Mouse (Mus musculus): ENCODE data around the gene Fam206a.

Gene Fam206a

DNA sequence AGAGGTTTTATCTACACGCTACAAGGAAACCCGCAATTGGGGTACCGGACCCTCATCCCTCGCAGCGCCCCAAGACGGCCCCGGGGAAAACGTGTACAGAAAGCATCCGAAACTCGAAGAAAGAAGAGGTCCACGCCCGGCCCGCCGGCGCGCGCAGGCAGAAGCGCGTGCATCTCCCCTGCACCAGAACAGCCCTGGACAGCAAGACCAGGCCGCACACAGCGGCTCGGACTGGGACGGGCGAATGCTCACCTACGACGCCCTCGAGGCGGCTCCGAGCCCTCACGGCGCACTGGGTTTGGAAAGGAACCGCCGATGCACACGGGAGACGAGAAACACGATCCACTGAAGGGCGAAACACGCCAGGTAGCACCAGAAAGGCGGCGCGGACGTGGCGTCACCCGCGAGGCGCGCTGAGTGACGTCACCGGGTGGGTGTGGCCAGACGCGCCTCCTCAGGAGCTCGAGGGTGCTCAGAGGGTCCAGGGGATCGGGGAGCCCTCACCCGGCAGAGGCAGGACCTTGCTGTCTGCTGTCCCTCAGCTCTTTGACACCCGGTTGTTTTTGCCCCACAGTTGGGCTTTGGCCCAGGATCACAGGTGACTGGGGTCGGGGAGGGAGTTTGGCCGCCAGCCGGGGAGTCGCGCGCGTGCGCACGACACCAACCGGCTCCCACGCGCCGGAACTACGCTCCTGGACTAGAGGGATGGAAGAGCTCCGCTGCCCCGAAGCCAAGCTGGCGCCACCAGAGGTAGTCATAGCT lies at the start of gene Fam206a, which contains the start of gene Elp1:
Fam206a (plus strand) TSS at position 439 of the 762 bp plus-strand sequence.
Elp1 (minus strand) TSS at position 425 of the 762 bp plus-strand sequence.
- peak; percentile 88 to 99 for DNase-seq (ENCODE audit: low spot score in 2 of 2)

DNA sequence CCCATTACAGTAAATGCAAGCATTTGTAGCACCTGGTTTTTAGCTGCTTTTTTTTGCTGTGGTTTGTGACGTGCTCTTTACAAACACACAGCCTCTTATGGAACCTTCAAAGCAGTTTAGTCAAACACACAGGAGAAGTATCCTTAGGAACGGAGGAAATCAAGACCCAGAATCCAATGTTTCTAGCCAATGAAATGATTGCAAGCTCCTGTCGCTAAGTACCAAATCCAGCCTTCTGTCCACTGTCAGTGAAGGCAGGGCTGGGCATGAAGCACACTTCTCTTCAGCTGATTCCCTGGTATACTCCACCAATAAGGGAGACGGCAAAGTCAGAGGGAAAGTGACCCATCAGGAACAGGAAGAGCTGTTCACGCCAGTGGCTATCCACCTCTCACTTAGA lies 46.1 kb upstream of the Fam206a start:
- DNase-seq (ENCODE audit: low spot score in 2 of 2), result no peak

DNA sequence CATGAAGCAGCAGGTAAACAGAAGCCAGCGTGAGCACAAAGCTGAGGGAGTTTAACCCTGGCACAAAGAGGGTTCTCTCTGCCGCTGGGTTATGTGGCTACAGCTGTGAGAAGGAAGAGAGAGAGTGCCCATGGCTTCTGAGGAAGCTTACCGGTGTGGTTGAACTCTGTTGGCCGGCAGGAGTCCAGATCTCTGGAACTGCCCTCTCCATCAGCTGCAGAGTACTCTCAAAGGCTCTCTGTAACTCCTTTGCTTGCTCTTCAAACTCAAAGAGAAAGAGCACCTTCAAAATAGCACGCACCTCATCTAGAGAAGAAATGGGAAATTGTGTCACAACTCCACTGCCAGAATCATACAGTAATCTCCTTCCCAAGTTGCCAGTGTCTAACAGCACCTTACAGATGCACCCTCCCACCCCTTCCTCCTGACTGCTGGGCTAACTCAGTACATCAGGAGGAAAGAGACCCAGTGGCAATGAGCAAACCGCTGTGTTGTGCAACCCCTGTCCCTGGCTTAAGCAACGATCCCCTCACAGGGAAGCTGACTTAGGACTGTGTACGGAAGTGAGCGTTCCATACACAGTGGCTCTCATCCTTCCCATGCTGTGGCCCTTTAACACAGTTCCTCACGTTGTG lies 45.1 kb upstream of the Fam206a start:
- no peak for DNase-seq (ENCODE audit: low spot score in 2 of 2)

DNA sequence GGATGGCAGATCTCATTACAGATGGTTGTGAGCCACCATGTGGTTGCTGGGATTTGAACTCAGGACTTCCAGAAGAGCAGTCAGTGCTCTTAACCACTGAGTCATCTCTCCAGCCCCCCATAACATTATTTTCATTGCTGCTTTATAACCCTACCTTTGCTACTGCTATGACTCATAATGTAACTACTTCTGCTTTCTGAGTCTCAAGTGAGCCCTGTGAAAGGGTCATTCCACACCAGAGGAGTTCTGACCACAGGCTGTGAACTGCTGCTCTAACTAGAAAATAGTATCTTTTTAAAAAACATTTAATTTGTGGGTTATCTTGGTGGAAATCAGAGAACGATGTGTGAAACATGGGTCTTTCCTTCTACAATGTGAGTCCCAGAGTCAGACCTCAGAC lies 44.5 kb upstream of the Fam206a start:
- DNase-seq (ENCODE audit: low spot score in 2 of 2), result no peak

DNA sequence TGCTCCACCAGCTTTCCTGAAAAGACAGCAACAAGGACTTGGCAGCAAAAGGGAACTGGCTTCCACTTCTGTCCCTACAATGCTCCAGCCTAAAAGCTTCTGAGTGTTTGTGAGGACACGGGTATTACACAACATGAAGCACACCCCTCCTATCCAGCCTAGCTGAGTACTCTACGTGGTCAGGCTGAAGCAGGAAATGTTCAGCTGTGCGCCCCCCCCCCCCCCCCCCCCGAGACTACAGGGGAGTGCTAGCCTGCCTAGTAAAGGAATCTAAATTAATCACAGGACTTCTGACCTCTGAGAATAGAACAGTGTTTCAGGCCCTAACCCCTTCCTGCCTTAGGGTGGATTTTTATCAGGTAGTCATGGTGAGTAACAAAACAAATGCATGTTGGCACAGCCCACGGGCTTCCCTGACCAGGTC lies 34.3 kb upstream of the Fam206a start:
- no peak for DNase-seq (ENCODE audit: low spot score in 2 of 2)

DNA sequence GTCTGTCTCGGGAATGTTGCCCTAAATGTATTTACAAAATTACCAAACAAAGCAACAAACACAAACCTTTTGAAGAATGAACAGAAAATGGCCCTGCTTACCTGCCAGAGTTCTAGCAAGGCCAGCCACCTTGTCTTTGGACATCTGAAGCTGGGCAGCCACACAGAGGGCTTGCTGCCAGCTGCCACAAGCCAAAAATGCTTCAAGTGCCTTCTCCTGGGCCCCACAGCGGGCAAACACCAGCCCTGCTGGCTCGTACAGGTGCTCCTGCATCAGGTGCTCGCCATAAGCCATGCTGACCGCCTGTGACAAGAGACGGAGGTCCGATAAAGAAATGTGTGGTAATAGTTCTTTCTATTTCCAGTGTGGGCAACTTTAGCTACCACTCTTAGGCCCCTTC lies 33.2 kb upstream of the Fam206a start:
- DNase-seq (ENCODE audit: low spot score in 2 of 2), result no peak

DNA sequence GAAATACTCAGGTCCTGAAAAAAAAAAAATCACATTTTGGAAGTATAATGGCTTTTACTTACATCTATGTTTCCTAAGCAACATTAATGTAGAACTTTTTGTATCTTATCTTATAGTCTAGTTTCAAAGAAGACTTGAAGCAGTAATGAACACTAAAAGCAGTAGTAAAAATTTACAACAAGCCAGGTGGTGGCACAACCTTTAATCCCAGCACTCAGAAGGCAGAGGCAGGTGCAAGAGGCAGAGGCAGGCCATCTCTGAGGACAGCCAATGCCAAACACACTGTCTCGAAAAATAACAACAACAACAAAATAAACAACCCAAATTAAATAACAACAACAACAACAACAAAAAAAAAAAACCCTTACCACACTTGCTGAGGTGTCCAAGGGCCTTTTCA lies 31.1 kb upstream of the Fam206a start:
- DNase-seq (ENCODE audit: low spot score in 2 of 2), result no peak

DNA sequence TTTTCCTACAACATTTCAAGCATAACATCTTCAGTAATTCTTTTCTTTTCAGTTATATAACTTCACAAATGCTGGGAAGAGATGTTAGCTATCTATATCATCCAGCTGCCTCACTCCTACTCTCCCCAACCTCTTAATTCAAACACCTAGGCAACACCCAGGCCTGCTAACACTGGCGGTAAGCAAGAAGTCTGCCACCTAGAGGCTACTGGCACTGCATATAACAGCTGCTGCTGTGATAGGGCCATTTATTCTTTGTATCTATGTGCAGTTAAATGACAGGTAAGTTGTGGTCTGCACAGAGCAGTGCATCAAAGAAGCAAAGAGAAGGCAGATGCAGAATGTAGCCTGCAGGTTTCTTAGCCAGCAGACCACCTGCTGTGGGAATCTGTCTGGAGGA lies 10.8 kb upstream of the Fam206a start:
- no peak for DNase-seq (ENCODE audit: low spot score in 2 of 2)

DNA sequence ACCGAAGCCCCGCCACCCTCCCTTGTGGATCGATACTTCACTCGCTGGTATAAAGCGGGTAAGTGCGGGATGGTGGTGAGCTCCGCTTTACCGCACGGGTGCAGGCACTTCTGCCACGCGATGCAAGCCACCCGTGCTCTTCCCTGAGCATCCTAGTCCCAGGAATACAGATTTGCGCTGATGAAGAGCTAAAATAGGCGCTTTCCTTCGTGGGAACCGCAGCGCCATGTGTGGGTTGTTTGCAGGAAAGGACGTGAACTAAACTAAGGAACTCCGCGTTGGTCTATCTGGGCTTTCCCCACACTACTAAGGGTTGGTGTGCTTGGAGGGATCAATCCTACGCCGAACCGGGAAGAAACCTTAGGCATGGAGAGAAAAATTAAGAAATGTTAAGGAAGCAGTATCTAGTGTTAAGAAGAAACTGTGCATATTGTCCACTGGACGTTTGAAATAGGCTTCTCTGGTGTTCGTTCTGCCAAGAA lies 565 bp downstream of the Fam206a start:
- DNase-seq (ENCODE audit: low spot score in 2 of 2), result no peak

DNA sequence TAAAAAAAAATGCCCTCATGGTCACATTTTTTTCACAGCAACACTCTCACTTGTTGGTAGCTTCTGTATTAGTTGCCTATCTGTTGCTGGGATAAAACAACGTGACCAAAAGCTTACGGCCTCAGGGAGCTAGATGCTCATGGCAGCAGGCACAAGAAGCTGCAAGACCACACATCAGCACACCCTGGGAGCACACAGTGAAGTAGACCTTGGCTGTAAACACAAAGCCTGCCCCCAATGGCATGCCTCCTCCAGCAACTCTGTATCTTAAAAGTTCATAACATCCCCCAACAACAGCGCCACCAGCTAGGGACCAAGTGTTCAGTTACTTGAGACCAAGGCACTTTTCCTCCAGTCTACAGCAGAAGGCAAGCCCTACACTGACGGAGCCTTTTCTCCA lies 6.9 kb downstream of the Fam206a start:
- DNase-seq (ENCODE audit: low spot score in 2 of 2), result no peak

DNA sequence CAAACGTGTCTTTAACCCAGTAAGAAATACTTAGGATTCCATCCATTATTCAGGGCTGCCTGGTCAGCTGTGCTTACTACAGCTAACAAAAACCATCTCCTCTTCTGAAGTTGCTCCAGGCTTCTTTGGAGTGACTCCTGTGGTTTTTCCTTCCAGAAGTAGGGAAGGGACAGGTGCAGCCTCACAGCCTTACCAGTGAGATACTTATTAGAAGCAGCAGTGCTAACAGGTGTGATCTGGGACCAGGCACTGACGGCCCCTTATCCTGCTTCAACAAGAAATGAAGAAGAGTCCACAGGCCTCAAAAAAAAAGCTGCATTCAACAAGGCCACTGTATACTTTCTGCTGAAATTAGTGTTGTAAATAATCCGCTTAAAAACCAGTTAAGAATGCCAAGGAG lies 9.5 kb downstream of the Fam206a start:
- no peak for DNase-seq (ENCODE audit: low spot score in 2 of 2)

DNA sequence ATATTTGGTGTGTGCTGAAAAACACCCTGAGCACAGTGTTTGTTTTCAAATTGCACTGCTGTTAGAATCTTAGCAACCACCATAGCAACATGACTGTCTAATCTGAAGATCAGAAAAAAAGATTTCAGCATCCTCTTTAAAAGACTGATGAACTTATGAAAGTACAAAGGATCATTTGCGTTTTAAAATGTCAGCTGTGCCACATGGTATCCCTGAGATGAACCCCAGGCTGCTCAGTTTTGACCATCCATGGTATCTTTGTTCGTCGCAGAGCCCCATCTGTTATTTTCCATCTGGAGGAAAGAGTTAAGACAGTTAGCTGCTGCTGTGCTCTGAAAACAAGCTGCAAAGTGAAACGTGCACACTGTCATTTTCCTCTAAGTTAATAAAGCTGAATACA lies 10.0 kb downstream of the Fam206a start:
- DNase-seq (ENCODE audit: low spot score in 2 of 2), result no peak

DNA sequence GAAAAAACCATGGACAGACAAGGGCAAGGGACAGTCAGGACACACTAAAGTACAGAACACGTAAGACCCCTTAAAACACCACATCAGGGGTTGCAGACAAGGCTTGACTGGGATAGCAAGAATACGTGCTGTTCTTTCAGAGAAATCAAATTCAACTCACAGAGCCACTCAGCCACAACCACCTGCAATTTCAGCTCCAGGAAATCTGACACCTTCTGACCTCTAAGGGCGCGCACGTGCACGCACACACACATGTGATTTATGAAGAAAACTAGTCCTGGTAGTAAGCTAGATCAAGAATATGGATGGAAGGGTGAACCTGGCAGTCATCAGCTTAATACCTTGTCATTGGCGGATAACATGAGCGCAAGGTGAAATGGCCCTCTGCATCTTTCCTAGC lies 13.0 kb downstream of the Fam206a start:
- no peak for DNase-seq (ENCODE audit: low spot score in 2 of 2)

DNA sequence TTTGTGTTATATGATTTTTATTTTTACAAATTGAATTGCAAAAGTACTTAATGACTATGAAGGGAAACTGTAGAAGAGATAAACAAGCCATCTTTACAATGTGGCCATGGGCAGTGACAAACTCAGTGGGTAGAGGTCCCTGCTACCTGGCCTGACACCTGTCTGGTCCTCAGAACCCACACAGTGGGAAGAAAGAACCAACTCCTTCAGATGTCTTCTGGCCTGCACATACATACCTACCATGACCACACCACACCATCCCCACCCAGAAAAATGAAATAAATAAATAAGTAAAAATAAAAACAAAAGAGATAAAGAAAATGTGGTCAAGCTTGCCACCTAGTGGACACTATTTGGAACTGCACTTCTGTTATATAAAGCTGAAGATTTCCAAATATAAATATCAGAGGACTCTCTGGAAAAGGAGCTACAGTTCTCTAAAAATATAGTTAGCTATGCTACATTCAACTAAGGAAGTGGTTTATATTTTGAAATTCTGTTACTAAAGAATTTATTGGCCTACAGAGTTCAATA lies 17.9 kb downstream of the Fam206a start:
- no peak for DNase-seq (ENCODE audit: low spot score in 2 of 2)

DNA sequence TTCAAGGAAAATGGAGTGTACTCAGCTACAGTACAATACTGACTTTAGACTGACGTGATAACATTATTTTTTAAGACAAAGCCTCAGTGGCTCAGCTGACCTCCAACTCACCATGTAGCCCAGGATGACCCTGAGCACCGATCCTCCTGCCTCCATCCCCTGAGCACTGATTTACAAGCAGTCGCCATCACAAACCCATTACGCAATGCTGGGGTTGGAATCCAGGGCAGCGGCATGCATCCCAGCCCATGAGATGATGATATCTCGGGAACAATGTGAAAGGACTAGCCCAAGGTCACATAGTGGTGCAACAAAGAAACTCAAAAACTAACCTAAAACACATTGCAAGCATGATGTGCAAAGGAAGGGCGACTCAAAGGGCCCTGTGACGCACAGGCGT lies 22.1 kb downstream of the Fam206a start:
- DNase-seq (ENCODE audit: low spot score in 2 of 2), result no peak

DNA sequence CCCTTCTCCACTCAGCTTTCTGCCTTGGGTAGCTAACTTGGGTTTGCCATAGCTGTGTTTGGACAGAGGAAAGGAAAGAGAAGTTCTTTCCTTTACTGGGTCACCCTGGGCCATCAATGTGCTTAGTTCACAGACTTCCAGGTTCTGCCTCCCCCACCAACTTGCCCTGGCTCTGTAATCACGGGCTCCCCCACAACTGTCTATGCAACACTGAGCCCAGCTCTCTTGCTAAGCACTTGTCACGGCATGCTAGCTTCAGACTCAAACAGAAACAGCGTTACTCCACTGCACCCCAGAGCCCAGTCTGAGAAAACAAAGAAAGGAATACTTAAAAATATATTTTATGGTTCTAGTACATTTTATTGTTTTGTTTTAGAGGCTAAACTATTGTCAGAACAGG lies 26.8 kb downstream of the Fam206a start:
- DNase-seq (ENCODE audit: low spot score in 2 of 2), result no peak

DNA sequence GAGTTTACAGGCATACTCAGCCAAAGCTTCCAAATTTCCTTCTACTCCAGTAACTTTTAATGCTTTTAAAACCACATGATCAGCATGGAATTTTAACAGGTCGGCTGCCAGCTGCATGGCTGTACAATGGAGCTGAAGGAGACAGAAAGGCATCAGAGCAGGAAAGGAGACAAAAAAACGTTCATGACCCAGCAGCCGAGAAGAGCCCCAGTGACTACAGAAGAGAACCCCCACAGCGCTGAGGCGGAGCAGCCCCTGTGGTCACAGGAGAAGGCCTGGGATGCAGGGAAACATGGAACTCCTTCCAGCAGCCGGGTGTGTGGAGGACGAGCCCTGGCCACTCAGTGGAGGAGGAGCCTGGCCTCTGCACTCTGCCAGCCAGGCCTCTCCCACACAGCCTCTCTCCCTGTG lies 27.4 kb downstream of the Fam206a start:
- DNase-seq (ENCODE audit: low spot score in 2 of 2), result peak in 1 of 2 experiments; percentile 45

DNA sequence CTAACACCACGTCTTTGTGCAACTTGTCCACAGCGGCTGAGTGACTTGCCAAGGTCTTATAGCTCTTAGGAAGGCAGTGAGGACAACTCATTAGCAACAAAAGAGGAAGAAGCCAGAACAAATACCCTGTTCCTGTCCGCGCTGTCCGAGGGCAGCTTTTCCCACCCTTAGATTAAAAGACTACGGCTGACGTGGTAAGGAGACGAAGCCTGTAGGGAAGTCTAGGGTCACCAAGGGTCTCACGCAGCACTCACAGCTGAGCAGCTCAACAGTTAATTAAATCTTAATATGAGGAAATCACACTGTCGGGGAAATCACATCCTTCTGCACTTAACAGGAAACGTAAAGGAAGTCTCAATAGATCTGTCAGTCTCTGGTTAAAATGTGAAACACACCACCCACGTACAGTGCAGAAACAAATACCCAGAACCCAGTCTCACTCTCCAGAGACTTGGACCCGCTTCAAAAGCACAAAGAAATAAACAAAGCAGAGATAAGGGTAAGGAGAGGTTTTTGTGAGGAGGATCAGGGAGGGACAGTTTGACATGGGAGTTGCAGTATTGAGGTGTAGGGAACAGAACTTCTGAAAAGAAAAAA lies 29.0 kb downstream of the Fam206a start:
- no peak for DNase-seq (ENCODE audit: low spot score in 2 of 2)

DNA sequence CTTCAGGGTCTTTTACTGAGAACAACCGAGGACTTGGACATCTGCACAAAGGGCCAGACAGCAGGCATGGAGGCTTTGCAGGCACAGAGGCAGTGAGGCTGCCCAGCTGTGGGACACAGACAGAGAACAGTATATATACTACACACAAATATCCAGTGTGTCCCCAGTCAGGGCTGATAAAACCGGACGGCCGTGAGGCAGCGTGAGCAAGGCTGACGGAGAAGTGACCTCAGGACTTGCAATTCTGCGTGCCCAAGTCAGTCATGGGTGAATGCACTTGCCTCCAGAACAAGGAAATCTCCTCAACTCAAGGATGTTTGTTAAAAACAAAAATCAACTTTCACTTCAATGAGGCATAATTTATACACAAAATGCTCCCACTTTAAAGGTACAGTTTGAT lies 29.9 kb downstream of the Fam206a start:
- DNase-seq (ENCODE audit: low spot score in 2 of 2), result no peak

DNA sequence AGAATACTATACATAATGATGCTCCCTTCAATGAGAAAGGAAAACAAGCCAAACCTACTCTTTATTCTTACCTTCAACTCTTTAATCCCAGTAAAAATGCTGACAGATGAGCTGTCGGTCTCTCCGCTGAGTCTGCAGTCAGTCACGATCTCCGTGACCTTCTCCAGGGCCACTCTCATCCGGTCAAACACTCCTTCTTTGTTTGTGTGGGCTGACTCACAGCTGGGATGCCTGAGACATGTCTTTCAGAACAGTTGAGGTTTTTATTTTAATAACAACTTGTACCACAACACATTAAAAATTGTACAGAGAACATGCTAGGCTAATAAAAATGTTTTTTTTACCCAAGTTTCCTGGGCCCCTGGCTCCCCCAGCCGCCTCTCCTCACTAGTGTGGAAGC lies 35.5 kb downstream of the Fam206a start:
- no peak for DNase-seq (ENCODE audit: low spot score in 2 of 2)

DNA sequence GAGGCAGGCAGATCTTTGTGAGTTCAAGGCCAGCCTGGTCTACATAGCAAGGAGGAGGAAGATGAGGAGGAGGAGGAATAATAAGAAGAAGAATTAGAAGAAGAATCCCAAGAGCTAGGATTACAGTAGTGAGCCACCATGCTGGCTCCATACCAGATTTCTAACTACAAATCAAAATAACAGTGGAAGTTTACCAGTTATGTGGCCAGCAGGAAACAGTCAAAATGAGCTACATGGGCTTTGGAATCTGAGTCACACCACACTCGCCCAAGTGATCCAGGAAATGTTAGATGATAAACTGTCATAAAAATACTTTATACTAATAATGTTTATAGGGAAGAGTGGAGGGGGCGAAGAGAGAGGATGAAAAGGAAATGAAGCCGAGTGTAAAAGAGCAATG lies 38.2 kb downstream of the Fam206a start:
- DNase-seq (ENCODE audit: low spot score in 2 of 2), result no peak

DNA sequence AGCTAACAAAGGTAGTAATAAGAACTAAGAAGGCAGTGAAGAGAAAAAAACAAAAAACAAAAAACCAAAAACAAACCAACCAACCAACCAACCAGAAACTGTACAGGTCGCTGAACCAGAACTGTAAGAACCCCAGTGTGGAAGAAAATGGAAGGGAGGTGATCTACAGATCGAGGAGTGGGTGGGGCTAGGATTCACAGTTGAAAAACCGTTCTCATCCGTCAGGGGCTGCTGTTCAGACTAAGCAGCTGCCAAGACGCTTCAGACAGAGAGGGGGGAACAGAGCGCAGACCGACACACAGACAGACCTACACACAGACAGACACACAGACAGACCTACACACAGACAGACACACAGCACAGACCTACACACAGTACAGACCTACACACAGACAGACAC lies 40.4 kb downstream of the Fam206a start:
- no peak for DNase-seq (ENCODE audit: low spot score in 2 of 2)

DNA sequence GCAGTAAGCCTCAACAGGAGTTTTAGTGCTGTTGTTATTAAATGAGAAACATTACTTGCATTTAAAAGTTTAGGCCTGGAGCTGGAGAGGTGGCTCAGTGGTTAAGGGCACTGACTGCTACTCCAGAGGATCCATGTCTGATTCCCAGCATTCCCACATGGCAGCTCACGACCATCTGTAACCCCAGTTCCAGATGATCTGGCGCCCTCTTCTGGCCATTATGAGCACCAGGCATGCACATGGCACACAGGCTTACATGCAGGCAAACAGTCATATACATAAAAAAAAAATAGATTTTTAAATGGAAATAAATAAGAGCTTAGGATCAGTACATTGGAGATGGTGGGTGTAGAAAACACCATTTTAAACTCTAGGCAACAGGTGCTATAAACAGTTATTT lies 41.8 kb downstream of the Fam206a start:
- no peak for DNase-seq (ENCODE audit: low spot score in 2 of 2)
